Mouse (Mus musculus): Measurements from ENCODE around the gene Cotl1.

Cotl1 gene

GRCm38 (mm10) chr8:119785764-119786405, 54.5 kb downstream of the Cotl1 start:
- no peak for DNase-seq

- DNase-seq = no peak
Observed at GRCm38 (mm10) chr8:119784676-119785075, 55.7 kb downstream of the Cotl1 start.

GRCm38 (mm10) chr8:119784141-119784574, 56.2 kb downstream of the Cotl1 start:
- peak; percentile 55 to 64 for DNase-seq

DNA sequence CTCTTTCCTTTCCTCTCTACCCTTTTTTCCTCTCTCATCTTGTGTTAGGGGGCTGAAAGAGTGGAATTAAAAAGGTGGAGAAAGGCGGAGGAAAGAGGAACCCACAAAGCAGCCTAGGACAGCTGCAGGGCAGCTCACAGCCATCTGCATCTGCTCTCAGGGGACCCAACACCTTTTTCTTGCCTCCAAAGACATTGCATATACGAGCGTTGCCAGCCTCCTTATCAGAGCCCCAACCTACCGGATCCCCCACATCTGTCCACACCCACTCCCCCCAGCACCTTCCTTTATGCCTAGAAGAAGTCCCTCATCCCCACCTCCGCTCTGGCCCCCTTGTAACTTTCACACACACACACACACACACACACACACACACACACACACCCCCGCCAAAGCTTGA, 56.8 kb downstream of the Cotl1 start:
- no peak for DNase-seq

DNA sequence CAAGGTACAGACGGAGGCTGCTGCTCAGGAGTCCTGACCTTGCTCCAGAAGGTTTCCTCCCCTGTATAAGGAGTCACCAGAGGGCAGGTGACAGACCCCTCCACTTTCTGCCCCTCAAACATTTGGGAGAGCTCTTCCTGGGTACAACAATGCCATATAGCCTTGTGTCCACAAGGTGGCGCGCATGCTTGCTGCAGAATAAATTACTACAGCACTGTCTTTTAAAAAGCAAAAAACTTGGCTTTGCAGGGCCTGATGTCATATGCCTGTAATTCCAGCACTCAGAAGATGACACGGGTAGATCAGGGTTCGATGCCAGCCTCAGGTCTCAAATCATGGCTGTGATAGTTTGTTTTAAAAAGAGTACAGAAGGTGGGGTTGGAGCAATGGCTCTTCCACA, 57.6 kb downstream of the Cotl1 start:
- DNase-seq = peak; percentile 65 to 67

GRCm38 (mm10) chr8:119781086-119781840, 59.1 kb downstream of the Cotl1 start:
- peak; percentile 64 to 67 for DNase-seq

- DNase-seq = no peak
Observed at GRCm38 (mm10) chr8:119780402-119781049, 59.8 kb downstream of the Cotl1 start.

DNA sequence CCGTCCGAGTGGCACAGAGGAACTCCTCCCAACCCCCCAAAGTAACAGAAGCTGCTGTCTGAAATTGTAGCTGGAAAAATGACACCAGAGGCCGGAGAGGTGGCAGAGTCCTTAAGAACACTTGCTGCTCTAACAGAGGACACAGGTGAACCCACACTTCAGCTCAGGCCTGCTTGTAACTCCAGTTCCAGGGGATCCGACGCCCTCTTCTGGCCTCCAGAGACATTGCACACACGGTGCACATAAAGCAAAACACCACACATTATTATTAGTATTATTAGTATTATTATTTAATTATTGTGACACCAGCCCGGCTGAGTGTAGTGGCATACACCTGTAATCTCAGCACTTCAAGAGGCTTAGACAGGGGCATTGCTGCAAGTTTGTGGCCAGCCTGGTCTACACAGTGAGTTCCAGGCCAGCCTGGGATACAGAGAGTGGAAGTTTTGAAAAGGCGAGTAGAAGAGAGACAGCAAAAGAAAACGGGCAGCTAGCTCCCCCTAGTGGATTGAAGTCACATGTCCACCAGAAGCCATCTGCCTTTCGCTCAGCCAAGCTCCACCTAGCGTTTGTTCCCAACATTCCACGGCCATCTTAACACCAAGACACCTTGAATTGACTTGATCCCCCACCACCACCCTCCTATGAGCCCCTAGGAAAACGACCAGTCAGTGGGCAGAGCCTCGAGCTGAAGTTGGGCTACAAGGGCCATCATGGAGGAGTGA, 61.2 kb downstream of the Cotl1 start:
- peak; percentile 83 to 88 for DNase-seq

DNA sequence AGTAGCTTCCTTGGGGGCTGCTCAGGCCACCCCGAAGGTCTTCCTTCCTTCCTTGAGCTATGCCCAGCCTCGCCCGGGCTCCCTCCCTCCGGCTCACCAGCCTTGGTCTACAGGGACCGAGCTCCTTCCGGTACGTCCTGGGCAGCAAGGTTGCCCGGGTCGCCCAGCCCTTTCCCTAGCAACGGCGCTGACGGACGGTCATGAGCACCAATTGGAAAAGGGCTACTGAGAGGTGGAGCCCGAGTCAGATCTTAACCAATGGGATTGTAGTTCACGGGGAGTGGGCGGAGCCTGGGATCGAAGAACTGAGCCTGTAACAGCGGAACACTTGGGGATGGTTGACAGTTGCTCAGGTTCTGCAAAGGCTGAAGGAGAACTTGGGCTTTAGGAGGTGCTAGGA, 62.1 kb downstream of the Cotl1 start, which contains the start of gene Tldc1:
TSS of gene Tldc1 (minus strand) at position 154 of the 400 bp plus-strand sequence.
- DNase-seq = peak; percentile 100

DNA sequence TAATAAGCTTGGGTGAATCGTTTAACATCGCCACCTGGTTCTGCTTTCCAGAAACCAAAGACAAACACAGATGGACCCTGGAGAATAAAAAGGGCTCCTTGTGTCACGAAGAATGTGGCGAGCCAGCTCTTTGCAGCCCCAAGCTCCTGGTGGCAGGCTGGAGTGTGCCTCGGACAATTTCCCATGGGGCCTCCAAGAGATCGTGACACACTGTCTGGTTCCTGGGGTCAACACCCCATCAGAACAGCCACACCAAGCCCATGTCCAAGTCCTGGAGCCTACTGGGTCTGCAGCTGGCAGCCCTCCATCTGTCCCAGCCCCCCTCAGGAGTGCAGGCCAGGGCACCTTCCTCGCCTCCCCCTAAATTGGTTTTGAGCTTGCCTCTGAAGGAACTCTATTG, 62.6 kb downstream of the Cotl1 start:
- peak in 1 of 2 experiments; percentile 30 for DNase-seq

DNA sequence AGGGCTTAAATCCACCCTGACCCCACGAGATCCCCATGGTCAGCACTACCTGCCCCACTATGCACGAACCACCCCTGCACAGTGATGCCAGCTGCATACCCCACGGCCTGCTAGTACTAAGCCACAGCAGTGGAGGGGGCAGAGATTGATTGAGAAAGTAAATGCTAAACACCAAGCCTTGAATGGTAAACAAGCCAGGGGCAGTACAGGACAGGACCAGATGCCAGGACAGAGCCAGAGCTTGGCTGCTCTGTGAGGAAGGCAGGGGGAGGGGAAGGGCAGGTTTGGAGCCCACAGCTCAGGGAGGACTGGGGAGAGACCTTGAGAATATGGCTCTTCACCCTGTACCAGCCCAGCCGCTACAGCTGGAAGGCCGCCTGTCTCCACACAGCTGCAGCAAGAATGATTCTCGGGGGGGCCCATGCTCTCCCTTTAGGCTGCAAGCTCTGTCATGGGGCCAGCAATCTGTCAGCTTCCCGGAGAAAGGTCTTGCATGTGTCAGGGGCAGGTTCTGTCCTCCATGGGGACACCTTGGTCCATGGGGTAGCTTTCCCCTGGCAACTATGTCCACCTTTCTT, 63.6 kb downstream of the Cotl1 start:
- no peak for DNase-seq

DNA sequence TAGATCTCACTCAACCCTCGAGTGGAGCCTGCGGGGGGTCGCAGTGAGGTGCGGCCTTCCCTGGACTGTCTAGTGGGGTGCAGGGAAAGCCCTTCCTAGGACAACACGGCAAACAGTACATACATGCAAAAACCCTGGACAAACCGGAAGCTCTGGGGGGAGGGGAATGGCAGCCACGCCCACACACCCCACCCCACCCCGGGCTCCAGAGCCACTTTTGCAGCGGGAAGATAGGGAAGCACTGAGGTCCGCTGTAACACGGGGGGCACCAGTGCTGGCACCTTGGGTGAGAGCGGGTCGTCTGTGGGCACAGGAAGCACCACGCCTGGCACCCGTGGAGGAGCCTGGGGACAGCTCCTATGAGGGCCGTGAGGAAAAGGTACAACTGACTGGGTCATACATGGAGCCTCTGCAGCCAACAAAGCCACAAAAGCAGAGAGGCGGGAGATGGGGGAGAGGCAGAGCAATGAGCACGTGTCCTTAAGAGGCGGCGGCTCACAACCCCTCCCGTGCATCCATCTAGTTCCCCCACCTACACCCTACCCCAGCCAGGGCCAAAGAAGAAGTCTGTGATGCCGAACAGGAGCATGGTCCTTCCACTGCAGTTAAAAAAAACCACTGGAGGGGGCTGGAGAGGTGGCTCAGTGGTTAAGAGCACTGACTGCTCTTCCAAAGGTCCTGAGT, 74.4 kb downstream of the Cotl1 start:
- no peak for DNase-seq

DNA sequence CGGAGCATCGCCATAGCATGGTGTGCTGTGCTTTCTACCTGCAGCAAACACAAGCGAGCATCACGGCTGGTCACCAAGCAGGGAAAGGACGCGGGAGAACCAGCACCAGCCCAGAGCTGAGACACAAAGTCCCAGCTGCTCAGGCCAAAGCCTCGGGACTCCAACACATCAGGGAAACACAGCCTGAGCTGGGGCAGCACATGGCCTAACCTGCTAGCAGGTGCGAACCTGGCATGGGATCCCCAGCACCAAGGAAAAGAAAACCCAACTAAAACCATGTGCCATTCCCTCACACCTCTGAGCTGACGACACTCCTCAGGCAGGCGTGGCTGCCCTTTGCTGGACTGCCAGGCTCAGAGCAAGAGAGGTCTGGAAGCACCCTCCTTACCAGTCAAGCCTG, 75.0 kb downstream of the Cotl1 start:
- DNase-seq = no peak

DNA sequence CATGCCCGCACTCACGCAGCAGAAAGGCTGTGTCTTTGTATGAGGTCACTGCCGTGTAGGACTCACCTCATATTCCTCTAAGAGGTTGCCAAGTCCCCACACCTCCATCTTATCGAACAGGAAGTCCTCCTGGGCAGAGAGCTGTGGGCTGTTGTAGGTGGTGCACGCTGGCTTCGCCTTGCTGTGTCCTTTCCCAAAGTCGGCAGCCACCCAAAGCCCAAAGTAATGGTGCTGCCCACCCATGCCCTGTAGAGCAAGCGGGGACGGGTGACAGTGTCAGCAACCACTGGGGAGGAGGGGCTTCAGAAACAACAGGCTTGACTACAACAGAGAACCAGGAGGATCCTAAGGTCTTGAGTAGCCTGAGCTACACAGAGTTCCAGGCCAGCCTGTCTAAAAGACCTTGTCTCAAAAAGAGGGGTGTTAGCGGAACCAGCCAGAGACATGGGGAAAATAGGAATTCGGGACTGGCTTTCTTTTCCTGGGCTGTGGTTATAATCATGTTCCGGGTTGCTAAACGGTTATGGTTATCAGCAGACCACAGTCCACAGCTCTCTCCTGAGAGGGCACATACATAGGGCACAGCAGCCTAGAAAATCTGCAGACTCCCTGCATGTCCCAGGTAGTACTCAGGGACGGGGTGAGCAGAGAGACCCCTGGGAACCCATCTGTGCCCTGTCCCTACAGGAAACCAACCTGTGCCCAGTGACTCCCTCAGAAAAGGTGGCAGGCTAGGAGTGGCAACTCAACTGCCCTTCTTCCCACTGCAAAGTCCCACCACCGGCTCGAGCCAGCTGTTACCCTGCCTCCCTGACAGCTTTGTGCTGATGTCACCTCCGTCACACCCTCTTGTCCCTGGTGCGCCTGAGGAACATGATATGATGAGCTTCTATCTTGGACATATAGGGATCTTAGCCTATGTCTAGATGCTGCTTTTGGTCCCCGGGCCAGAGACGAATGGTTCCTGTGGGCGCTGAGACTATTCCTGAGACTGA, 77.8 kb downstream of the Cotl1 start:
- no peak for DNase-seq

GRCm38 (mm10) chr8:119761692-119762091, 78.7 kb downstream of the Cotl1 start:
- DNase-seq = no peak

All from lung, adult 18-20 months (tissue).